Mouse (Mus musculus): ENCODE data around the gene Pde6c. TPM values are rescaled to one million over a fixed set of nuclear protein-coding genes. Genes with fewer than 3 reads are reported as not detected.

The Pde6c gene
- not detected in 2 replicates for polyA plus RNA-seq (2012; rRNA removed)

GRCm38 (mm10) chr19:38132481-38132880, at the start of gene Pde6c:
Gene Pde6c (plus strand): TSS chr19:38132781.
- TF ChIP-seq CTCF (IDR thresholded peaks at IDR 0.05; ENCODE audit: extremely low read depth, insufficient read depth, insufficient read length, insufficient replicate concordance) = no peak
- TF ChIP-seq POLR2A (IDR thresholded peaks at IDR 0.05; ENCODE audit: low read depth, low read length) = no peak
- Histone ChIP-seq H3K4me3 (ENCODE audit: extremely low read depth, insufficient read depth, insufficient read length) (no peak within 1 kb of the TSS), H3K36me3 (ENCODE audit: control insufficient read depth, insufficient read depth, low read length) (no peaks in the 10 kb centered on the region), H3K27me3 (ENCODE audit: control insufficient read depth, insufficient read depth, low read length) (no peaks in the 10 kb centered on the region; the same call in 1 of the 2 replicates), H3K27ac (ENCODE audit: insufficient read depth, low read length) (no peak within 1 kb of the TSS), H3K4me1 (ENCODE audit: control insufficient read depth, insufficient read depth, insufficient read length) (no peaks in the 10 kb centered on the region)
- 82% methylated on average over 6 of the region's 6 CpGs for WGBS
- no peak for DNase-seq (ENCODE audit: low read depth in 1 of 2, low spot score in 2 of 2)

- Histone ChIP-seq H3K27me3 (ENCODE audit: control insufficient read depth, insufficient read depth, low read length) (no peaks in the 10 kb centered on the region), H3K4me1 (ENCODE audit: control insufficient read depth, insufficient read depth, insufficient read length) (no peaks in the 10 kb centered on the region), H3K27ac (ENCODE audit: insufficient read depth, low read length) (no peak overlapping the region), H3K4me3 (ENCODE audit: extremely low read depth, insufficient read depth, insufficient read length) (no peak overlapping the region), H3K36me3 (ENCODE audit: control insufficient read depth, insufficient read depth, low read length) (no peaks in the 10 kb centered on the region)
- no peak for DNase-seq (ENCODE audit: low read depth in 1 of 2, low spot score in 2 of 2)
- 69% methylated on average over 5 of the region's 5 CpGs for WGBS
- TF ChIP-seq POLR2A (IDR thresholded peaks at IDR 0.05; ENCODE audit: low read depth, low read length) = no peak
- TF ChIP-seq CTCF (IDR thresholded peaks at IDR 0.05; ENCODE audit: extremely low read depth, insufficient read depth, insufficient read length, insufficient replicate concordance) = no peak
Measured at GRCm38 (mm10) chr19:38082931-38083525, 49.6 kb upstream of the Pde6c start.

GRCm38 (mm10) chr19:38085841-38086240, 46.7 kb upstream of the Pde6c start:
- no peaks in the 10 kb centered on the region for H3K27me3 ChIP-seq (ENCODE audit: control insufficient read depth, insufficient read depth, low read length)
- no peak overlapping the region for H3K27ac ChIP-seq (ENCODE audit: insufficient read depth, low read length)
- no peak overlapping the region for H3K4me3 ChIP-seq (ENCODE audit: extremely low read depth, insufficient read depth, insufficient read length)
- DNase-seq (ENCODE audit: low read depth in 1 of 2, low spot score in 2 of 2) = no peak
- H3K4me1 ChIP-seq (ENCODE audit: control insufficient read depth, insufficient read depth, insufficient read length) = no peaks in the 10 kb centered on the region
- H3K36me3 ChIP-seq (ENCODE audit: control insufficient read depth, insufficient read depth, low read length) = no peaks in the 10 kb centered on the region
- TF ChIP-seq POLR2A (IDR thresholded peaks at IDR 0.05; ENCODE audit: low read depth, low read length) = no peak
- no peak for TF ChIP-seq CTCF (IDR thresholded peaks at IDR 0.05; ENCODE audit: extremely low read depth, insufficient read depth, insufficient read length, insufficient replicate concordance)
- 80% methylated on average over 4 of the region's 4 CpGs for WGBS

- no peak for TF ChIP-seq CTCF (IDR thresholded peaks at IDR 0.05; ENCODE audit: extremely low read depth, insufficient read depth, insufficient read length, insufficient replicate concordance)
- no peak for TF ChIP-seq POLR2A (IDR thresholded peaks at IDR 0.05; ENCODE audit: low read depth, low read length)
- Histone ChIP-seq H3K4me1 (ENCODE audit: control insufficient read depth, insufficient read depth, insufficient read length) (no peaks in the 10 kb centered on the region; the same call in 1 of the 2 replicates), H3K36me3 (ENCODE audit: control insufficient read depth, insufficient read depth, low read length) (no peaks in the 10 kb centered on the region), H3K4me3 (ENCODE audit: extremely low read depth, insufficient read depth, insufficient read length) (no peak overlapping the region), H3K27ac (ENCODE audit: insufficient read depth, low read length) (no peak overlapping the region), H3K27me3 (ENCODE audit: control insufficient read depth, insufficient read depth, low read length) (no peaks in the 10 kb centered on the region)
- 70% methylated on average over 11 of the region's 11 CpGs for WGBS
- DNase-seq (ENCODE audit: low read depth in 1 of 2, low spot score in 2 of 2) = no peak
Measured at GRCm38 (mm10) chr19:38086948-38087551, 45.5 kb upstream of the Pde6c start.

- Histone ChIP-seq H3K4me3 (ENCODE audit: extremely low read depth, insufficient read depth, insufficient read length) (no peak overlapping the region), H3K27ac (ENCODE audit: insufficient read depth, low read length) (no peak overlapping the region), H3K4me1 (ENCODE audit: control insufficient read depth, insufficient read depth, insufficient read length) (no peaks in the 10 kb centered on the region; the same call in 1 of the 2 replicates), H3K27me3 (ENCODE audit: control insufficient read depth, insufficient read depth, low read length) (no peaks in the 10 kb centered on the region), H3K36me3 (ENCODE audit: control insufficient read depth, insufficient read depth, low read length) (no peaks in the 10 kb centered on the region)
- 84% methylated on average over 8 of the region's 8 CpGs for WGBS
- no peak for DNase-seq (ENCODE audit: low read depth in 1 of 2, low spot score in 2 of 2)
- TF ChIP-seq POLR2A (IDR thresholded peaks at IDR 0.05; ENCODE audit: low read depth, low read length) (no peak), CTCF (IDR thresholded peaks at IDR 0.05; ENCODE audit: extremely low read depth, insufficient read depth, insufficient read length, insufficient replicate concordance) (no peak)
Measured at GRCm38 (mm10) chr19:38089358-38089757, 43.2 kb upstream of the Pde6c start.

GRCm38 (mm10) chr19:38091512-38091985, 41.0 kb upstream of the Pde6c start:
- TF ChIP-seq POLR2A (IDR thresholded peaks at IDR 0.05; ENCODE audit: low read depth, low read length) (no peak), CTCF (IDR thresholded peaks at IDR 0.05; ENCODE audit: extremely low read depth, insufficient read depth, insufficient read length, insufficient replicate concordance) (no peak)
- DNase-seq (ENCODE audit: low read depth in 1 of 2, low spot score in 2 of 2) = no peak
- H3K4me3 ChIP-seq (ENCODE audit: extremely low read depth, insufficient read depth, insufficient read length) = no peak overlapping the region
- 59% methylated on average over 4 of the region's 4 CpGs for WGBS
- no peaks in the 10 kb centered on the region for H3K36me3 ChIP-seq (ENCODE audit: control insufficient read depth, insufficient read depth, low read length)
- H3K27me3 ChIP-seq (ENCODE audit: control insufficient read depth, insufficient read depth, low read length) = no peaks in the 10 kb centered on the region
- no peaks in the 10 kb centered on the region; the same call in 1 of the 2 replicates for H3K4me1 ChIP-seq (ENCODE audit: control insufficient read depth, insufficient read depth, insufficient read length)
- no peak overlapping the region for H3K27ac ChIP-seq (ENCODE audit: insufficient read depth, low read length)

GRCm38 (mm10) chr19:38096231-38096630, 36.4 kb upstream of the Pde6c start:
- no peak overlapping the region for H3K27ac ChIP-seq (ENCODE audit: insufficient read depth, low read length)
- DNase-seq (ENCODE audit: low read depth in 1 of 2, low spot score in 2 of 2) = no peak
- peaks cover 13% of the 10 kb centered on the region for H3K27me3 ChIP-seq (ENCODE audit: control insufficient read depth, insufficient read depth, low read length)
- H3K36me3 ChIP-seq (ENCODE audit: control insufficient read depth, insufficient read depth, low read length) = no peaks in the 10 kb centered on the region
- no peak overlapping the region for H3K4me3 ChIP-seq (ENCODE audit: extremely low read depth, insufficient read depth, insufficient read length)
- H3K4me1 ChIP-seq (ENCODE audit: control insufficient read depth, insufficient read depth, insufficient read length) = peaks cover 4% of the 10 kb centered on the region; the same call in 1 of the 2 replicates
- TF ChIP-seq CTCF (IDR thresholded peaks at IDR 0.05; ENCODE audit: extremely low read depth, insufficient read depth, insufficient read length, insufficient replicate concordance) (no peak), POLR2A (IDR thresholded peaks at IDR 0.05; ENCODE audit: low read depth, low read length) (no peak)
- 11% methylated on average over 4 of the region's 4 CpGs for WGBS

Data from spleen, adult 2 months (tissue).